Mouse (Mus musculus): ENCODE data around the gene Gjb5.

- TF ChIP-seq CTCF (IDR thresholded peaks at IDR 0.05; ENCODE audit: low read depth, low read length) (no peak), POLR2A (IDR thresholded peaks at IDR 0.05; ENCODE audit: borderline replicate concordance, low read depth, low read length) (no peak)
These were observed at the start of gene Gjb5 for GRCm38 (mm10) chr4:127358018-127358417.

All from bone marrow macrophage, adult 2 months (primary cell).